Mouse (Mus musculus) layer of hippocampus, adult 11-12 months (tissue): ENCODE measurements around the gene Nup85.

Source experiments
- DNase-seq: peaks from one replicate; pipeline ENCODE4 v3.0.0; 2022; ENCODE audit warnings: low spot score

Gene Nup85

GRCm38 (mm10) chr11:115632247-115632646, 68.0 kb downstream of the Nup85 start:
- DNase-seq = no peak

- DNase-seq = no peak
Measured at GRCm38 (mm10) chr11:115632862-115633261, 68.6 kb downstream of the Nup85 start.
